Mouse (Mus musculus): ENCODE data around the gene Emg1. TPM values are rescaled to one million over a fixed set of nuclear protein-coding genes. Genes with fewer than 3 reads are reported as not detected.

The Emg1 gene
- total and polyA plus RNA-seq, 2 experiments: 46.0 to 97.4 TPM

- Histone ChIP-seq H3K4me3 (ENCODE audit: insufficient read depth, low read depth, low read length) (no peak overlapping the region), H3K27me3 (ENCODE audit: control insufficient read depth, insufficient read depth, low read length) (no peaks in the 10 kb centered on the region), H3K36me3 (ENCODE audit: control insufficient read depth, insufficient read depth, low read length) (peaks cover 33% of the 10 kb centered on the region), H3K4me1 (ENCODE audit: control insufficient read depth, insufficient read depth, low read length) (peaks cover 23% of the 10 kb centered on the region), H3K79me2 (ENCODE audit: control insufficient read depth, insufficient read depth, low read length) (peaks cover under 1% of the 10 kb centered on the region; the same call in 1 of the 2 replicates), H3K27ac (replicated peaks; ENCODE audit: insufficient read depth, low read depth, low read length) (no peak overlapping the region), H3K9ac (ENCODE audit: low read depth, low read length) (no peak overlapping the region)
- TF ChIP-seq POLR2A (IDR thresholded peaks at IDR 0.05; ENCODE audit: extremely low read depth, insufficient read depth, low read length) (no peak), CTCF (IDR thresholded peaks at IDR 0.05; ENCODE audit: low read depth, low read length) (no peak)
- no peak for DNase-seq (ENCODE audit: extremely low read depth, low read depth, low spot score)
- 76% methylated on average over 17 of the region's 17 CpGs for WGBS
Observed at GRCm38 (mm10) chr6:124702102-124702783, 9.7 kb downstream of the Emg1 start.

- H3K4me3 ChIP-seq (ENCODE audit: insufficient read depth, low read depth, low read length): no peak overlapping the region
- peak overlapping the region; percentile 52 for H3K27ac ChIP-seq (replicated peaks; ENCODE audit: insufficient read depth, low read depth, low read length)
- TF ChIP-seq POLR2A (IDR thresholded peaks at IDR 0.05; ENCODE audit: extremely low read depth, insufficient read depth, low read length) (no peak), CTCF (IDR thresholded peaks at IDR 0.05; ENCODE audit: low read depth, low read length) (peak; percentile 19; the same call in 1 of the 2 replicates)
- H3K9ac ChIP-seq (ENCODE audit: low read depth, low read length): no peak overlapping the region
- peaks cover 2% of the 10 kb centered on the region; the same call in 1 of the 2 replicates for H3K79me2 ChIP-seq (ENCODE audit: control insufficient read depth, insufficient read depth, low read length)
- 37% methylated on average over 8 of the region's 8 CpGs for WGBS
- peaks cover 33% of the 10 kb centered on the region for H3K36me3 ChIP-seq (ENCODE audit: control insufficient read depth, insufficient read depth, low read length)
- DNase-seq (ENCODE audit: extremely low read depth, low read depth, low spot score): peak; percentile 58
- no peaks in the 10 kb centered on the region for H3K27me3 ChIP-seq (ENCODE audit: control insufficient read depth, insufficient read depth, low read length)
- peaks cover 29% of the 10 kb centered on the region for H3K4me1 ChIP-seq (ENCODE audit: control insufficient read depth, insufficient read depth, low read length)
Observed at GRCm38 (mm10) chr6:124701338-124701737, 10.6 kb downstream of the Emg1 start.

GRCm38 (mm10) chr6:124699962-124700610 lies 11.9 kb downstream of the Emg1 start:
- Histone ChIP-seq H3K27ac (replicated peaks; ENCODE audit: insufficient read depth, low read depth, low read length) (peak overlapping the region; percentile 83), H3K4me3 (ENCODE audit: insufficient read depth, low read depth, low read length) (no peak overlapping the region), H3K9ac (ENCODE audit: low read depth, low read length) (peak overlapping the region; percentile 48), H3K27me3 (ENCODE audit: control insufficient read depth, insufficient read depth, low read length) (no peaks in the 10 kb centered on the region), H3K36me3 (ENCODE audit: control insufficient read depth, insufficient read depth, low read length) (peaks cover 35% of the 10 kb centered on the region), H3K4me1 (ENCODE audit: control insufficient read depth, insufficient read depth, low read length) (peaks cover 36% of the 10 kb centered on the region), H3K79me2 (ENCODE audit: control insufficient read depth, insufficient read depth, low read length) (peaks cover 2% of the 10 kb centered on the region; the same call in 1 of the 2 replicates)
- DNase-seq (ENCODE audit: extremely low read depth, low read depth, low spot score): peak; percentile 96
- TF ChIP-seq POLR2A (IDR thresholded peaks at IDR 0.05; ENCODE audit: extremely low read depth, insufficient read depth, low read length): no peak
- no peak for TF ChIP-seq CTCF (IDR thresholded peaks at IDR 0.05; ENCODE audit: low read depth, low read length)
- WGBS: 45% methylated on average over 11 of the region's 11 CpGs

GRCm38 (mm10) chr6:124699366-124699765 lies 12.6 kb downstream of the Emg1 start:
- Histone ChIP-seq H3K79me2 (ENCODE audit: control insufficient read depth, insufficient read depth, low read length) (peaks cover 2% of the 10 kb centered on the region; the same call in 1 of the 2 replicates), H3K4me3 (ENCODE audit: insufficient read depth, low read depth, low read length) (no peak overlapping the region), H3K36me3 (ENCODE audit: control insufficient read depth, insufficient read depth, low read length) (peaks cover 29% of the 10 kb centered on the region), H3K4me1 (ENCODE audit: control insufficient read depth, insufficient read depth, low read length) (peaks cover 40% of the 10 kb centered on the region), H3K9ac (ENCODE audit: low read depth, low read length) (peak overlapping the region; percentile 35), H3K27me3 (ENCODE audit: control insufficient read depth, insufficient read depth, low read length) (no peaks in the 10 kb centered on the region), H3K27ac (replicated peaks; ENCODE audit: insufficient read depth, low read depth, low read length) (peak overlapping the region; percentile 83)
- 69% methylated on average over 4 of the region's 4 CpGs for WGBS
- TF ChIP-seq CTCF (IDR thresholded peaks at IDR 0.05; ENCODE audit: low read depth, low read length) (no peak), POLR2A (IDR thresholded peaks at IDR 0.05; ENCODE audit: extremely low read depth, insufficient read depth, low read length) (no peak)
- DNase-seq (ENCODE audit: extremely low read depth, low read depth, low spot score): no peak

- peak overlapping the region; percentile 35 for H3K9ac ChIP-seq (ENCODE audit: low read depth, low read length)
- H3K4me3 ChIP-seq (ENCODE audit: insufficient read depth, low read depth, low read length): no peak overlapping the region
- no peaks in the 10 kb centered on the region for H3K27me3 ChIP-seq (ENCODE audit: control insufficient read depth, insufficient read depth, low read length)
- peak; percentile 93 for DNase-seq (ENCODE audit: extremely low read depth, low read depth, low spot score)
- 22% methylated on average over 6 of the region's 6 CpGs for WGBS
- H3K27ac ChIP-seq (replicated peaks; ENCODE audit: insufficient read depth, low read depth, low read length): peak overlapping the region; percentile 83
- H3K4me1 ChIP-seq (ENCODE audit: control insufficient read depth, insufficient read depth, low read length): peaks cover 44% of the 10 kb centered on the region
- H3K36me3 ChIP-seq (ENCODE audit: control insufficient read depth, insufficient read depth, low read length): peaks cover 23% of the 10 kb centered on the region; the same call in 1 of the 2 replicates
- H3K79me2 ChIP-seq (ENCODE audit: control insufficient read depth, insufficient read depth, low read length): peaks cover 2% of the 10 kb centered on the region; the same call in 1 of the 2 replicates
- TF ChIP-seq CTCF (IDR thresholded peaks at IDR 0.05; ENCODE audit: low read depth, low read length) (no peak), POLR2A (IDR thresholded peaks at IDR 0.05; ENCODE audit: extremely low read depth, insufficient read depth, low read length) (no peak)
Observed at GRCm38 (mm10) chr6:124698751-124699150, 13.2 kb downstream of the Emg1 start.

All from liver, adult 2 months (tissue).